Mouse (Mus musculus): Measurements from ENCODE around the gene Mfsd2b.

The Mfsd2b gene

DNA sequence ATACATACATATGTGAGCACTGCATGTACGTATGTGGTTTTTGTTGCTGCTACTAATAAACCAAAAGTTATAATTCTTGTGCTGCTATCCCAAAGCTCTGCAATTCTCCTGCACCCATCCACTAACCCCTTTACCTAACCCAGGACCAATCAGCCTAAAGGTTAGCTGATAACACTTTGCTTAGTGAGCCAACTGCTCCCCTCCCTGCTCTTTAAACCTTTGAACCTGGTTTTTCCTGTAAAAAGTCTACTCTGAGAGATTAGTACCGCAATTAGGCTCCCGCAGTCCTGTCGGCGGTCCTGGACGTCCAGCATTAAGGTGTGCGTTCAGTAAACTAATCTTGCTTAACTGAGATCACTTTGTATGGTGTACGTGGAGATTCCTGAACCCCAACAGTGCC, 1.5 kb upstream of the Mfsd2b start:
- DNase-seq (ENCODE audit: low read depth, low spot score): no peak

GRCm38 (mm10) chr12:4873531-4873930, 628 bp downstream of the Mfsd2b start:
- DNase-seq (ENCODE audit: low read depth, low spot score): no peak

DNA sequence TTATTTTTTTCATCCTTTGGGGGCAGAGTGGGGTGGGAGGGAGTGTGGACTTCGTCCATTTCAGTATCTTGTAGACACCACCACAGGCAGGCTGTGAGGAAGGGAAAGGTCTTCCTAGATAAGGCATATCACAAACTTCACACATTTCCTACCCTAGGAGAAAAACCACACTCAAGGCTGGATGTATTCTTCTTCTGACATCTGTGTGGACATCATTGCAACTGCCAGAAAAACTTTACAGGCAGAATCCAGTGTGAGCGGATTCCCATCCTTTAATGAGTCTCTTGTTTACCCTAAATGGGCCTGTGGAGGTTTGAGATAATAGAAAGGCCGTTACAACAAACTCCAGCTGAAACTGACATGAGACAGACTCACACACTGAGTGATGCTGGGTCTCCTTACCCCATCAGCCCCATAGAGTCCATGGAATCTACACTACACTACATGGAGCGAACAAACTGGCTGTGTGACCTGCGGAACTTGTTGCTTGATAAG, 1.1 kb downstream of the Mfsd2b start:
- DNase-seq (ENCODE audit: low read depth, low spot score): no peak

DNA sequence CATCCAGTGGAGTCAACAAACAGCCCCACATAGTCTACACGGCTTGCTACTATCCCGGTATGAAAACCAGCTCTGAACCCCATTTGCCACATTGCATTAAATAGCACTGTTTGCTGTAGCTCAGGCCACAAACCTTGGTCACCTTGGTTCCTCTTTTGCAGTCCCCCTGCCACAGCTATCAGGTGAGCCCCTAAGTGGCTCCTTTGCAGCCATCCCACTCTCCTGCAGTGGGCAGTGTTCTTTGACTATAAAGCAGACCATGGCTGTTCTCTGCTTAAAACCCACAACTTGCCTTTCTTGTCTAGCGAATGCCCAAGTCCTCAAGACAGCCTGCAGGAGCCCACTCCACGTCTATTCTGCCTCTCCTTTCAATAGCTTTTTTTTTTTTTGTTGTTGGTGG, 1.9 kb downstream of the Mfsd2b start:
- DNase-seq (ENCODE audit: low read depth, low spot score): no peak

DNA sequence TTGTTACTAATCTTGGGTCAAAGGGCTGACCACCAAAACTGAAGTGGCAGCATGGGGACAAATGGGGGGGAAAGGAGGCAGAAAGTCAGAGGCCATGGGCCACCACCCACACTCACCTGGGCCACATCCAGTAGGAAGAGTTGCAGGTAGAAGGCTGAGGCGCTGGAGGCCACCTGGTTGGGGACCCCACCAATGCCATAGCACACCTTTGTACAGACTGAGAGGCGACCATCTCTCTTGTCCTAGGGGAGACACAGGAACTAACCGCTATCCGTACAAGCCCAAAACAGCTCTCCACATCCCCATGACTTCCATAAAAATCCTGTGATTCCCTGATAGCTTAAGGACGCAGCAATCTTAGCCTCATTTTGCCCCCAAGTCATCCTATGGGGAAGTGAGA, 2.9 kb downstream of the Mfsd2b start:
- DNase-seq (ENCODE audit: low read depth, low spot score): no peak

GRCm38 (mm10) chr12:4868924-4869323, 5.2 kb downstream of the Mfsd2b start:
- DNase-seq (ENCODE audit: low read depth, low spot score): no peak

GRCm38 (mm10) chr12:4864338-4864690, 9.8 kb downstream of the Mfsd2b start:
- DNase-seq (ENCODE audit: low read depth, low spot score): no peak

- no peak for DNase-seq (ENCODE audit: low read depth, low spot score)
Measured at GRCm38 (mm10) chr12:4863654-4864337, 10.4 kb downstream of the Mfsd2b start.

- no peak for DNase-seq (ENCODE audit: low read depth, low spot score)
Measured at GRCm38 (mm10) chr12:4862672-4863071, 11.5 kb downstream of the Mfsd2b start.

- no peak for DNase-seq (ENCODE audit: low read depth, low spot score)
Measured at GRCm38 (mm10) chr12:4859241-4859914, 14.8 kb downstream of the Mfsd2b start.

- no peak for DNase-seq (ENCODE audit: low read depth, low spot score)
Measured at GRCm38 (mm10) chr12:4856834-4857233, 17.3 kb downstream of the Mfsd2b start.

DNA sequence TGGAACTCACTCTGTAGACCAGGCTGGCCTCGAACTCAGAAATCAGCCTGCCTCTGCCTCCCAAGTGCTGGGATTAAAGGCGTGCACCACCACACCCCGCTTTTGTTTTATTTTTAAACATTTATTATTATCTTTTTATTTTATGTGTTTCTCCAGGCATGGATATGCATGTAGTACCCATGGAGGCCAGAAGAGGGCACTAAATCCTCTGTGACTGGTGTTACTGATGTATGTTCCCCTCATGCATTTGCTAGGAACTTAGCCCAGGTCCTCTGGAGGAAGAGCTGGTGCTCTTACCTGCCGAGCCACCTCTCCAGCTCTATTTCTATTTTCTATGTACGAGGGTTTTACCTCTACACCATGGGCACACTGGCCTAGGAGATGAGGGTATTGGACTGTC, 18.0 kb downstream of the Mfsd2b start:
- no peak for DNase-seq (ENCODE audit: low read depth, low spot score)

GRCm38 (mm10) chr12:4843741-4844140, 30.4 kb downstream of the Mfsd2b start:
- no peak for DNase-seq (ENCODE audit: low read depth, low spot score)

GRCm38 (mm10) chr12:4842890-4843597, 31.1 kb downstream of the Mfsd2b start, which contains the start of gene Wdcp:
TSS of gene Wdcp (plus strand) at chr12:4843303.
- peak; percentile 75 for DNase-seq (ENCODE audit: low read depth, low spot score)

DNA sequence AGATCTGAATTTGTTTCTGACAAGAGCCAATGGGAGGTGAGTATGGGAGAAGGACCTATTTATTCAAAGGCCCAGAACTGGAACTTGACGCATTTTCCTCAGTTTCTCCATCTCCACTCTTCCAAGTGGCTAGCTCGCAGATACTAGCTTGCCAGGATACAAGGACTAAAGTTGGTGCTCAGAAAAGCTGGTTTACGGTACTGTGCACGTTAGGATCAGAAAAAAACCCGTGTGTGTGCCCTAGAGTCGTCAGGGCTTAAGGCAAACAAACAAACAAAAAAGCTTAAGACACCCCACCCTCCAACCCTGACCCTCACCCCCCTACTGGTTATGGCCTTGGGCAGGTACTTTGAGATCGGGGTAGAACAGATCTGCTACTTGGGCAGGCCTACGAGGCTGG, 31.7 kb downstream of the Mfsd2b start:
- DNase-seq (ENCODE audit: low read depth, low spot score): no peak

DNA sequence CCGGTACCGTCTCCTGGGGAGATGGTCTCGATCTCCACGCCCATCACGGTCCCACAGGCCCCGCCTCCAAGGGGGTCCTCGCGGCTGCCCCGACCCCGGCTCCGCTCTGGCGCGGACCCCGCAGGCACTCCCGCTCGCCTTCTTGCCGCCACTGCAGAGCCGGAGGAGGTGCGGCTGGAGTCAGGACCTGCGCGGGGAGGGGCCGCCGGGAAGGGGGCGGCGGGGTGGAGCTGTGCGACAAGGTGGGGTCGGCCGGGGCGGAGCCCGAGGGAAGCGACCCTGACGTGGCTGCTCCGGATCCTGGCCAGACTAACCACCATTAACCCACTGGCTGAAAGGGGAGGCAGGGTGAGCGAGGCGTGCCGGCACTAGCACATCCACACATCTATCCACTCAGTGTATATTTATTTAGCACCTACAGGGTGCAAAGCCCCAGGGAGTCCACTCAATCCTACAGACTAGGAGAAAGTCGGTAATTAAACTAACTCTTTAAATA, 32.7 kb downstream of the Mfsd2b start, which contains the start of gene Fkbp1b:
Gene Fkbp1b, minus strand, starts transcription at position 200 of the 496 bp plus-strand sequence.
- no peak for DNase-seq (ENCODE audit: low read depth, low spot score)

DNA sequence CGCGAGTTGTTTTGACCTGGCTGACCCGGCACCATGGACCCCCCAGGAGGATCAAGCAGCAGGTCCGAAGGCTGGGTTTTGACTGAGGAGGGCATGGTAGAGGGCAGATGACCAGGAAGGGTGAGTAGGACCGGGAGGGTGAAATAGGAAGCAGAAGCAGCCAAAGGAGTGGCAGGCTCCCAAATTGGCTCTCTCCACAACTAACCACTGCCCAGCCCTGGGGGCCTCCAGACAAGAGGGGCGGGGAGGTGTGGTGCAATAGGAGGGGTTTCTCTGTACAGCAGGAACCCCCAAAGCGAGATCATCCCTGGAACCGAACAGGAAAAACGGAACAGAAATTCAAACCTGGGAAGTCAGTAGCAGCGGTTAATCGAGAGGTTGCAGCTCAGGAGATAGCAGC, 33.4 kb downstream of the Mfsd2b start:
- DNase-seq (ENCODE audit: low read depth, low spot score): no peak

DNA sequence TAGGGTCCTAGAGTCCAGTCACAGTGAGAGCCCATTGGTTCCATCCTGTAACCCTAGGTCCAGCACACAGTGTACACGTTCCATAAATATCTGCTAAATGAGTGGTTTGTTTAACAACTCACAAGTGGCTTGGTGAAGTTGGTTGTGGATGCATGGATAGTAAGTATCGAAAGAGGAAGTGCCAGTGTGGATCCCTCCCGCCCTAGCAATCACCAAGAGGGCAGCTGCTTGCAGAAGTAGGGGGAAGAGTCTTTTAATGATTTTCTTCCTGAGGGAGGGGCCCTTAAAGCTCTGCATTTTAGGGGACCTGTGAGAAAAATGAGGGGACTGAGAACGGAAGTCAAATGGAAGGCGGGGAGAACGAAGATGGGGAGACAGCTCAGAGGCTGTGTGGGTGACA, 34.1 kb downstream of the Mfsd2b start:
- no peak for DNase-seq (ENCODE audit: low read depth, low spot score)

DNA sequence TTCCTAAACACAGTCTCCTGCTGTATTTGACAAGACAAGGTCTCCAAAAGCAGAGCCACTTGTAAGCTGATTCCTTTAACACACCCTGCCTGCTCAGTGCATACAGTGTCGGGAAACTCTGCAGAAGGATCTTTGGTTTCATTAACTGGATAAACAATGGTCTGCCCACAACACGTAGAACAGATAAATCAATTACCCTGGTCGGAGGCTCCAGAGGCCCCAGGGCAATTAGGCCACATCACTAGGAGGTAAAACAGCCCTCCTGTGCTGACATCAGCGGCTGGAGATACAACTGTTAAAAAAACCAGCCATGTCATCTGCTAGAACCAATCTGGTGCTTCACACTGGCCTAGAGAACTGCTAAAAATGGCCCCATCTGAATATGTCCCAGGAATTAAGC, 37.2 kb downstream of the Mfsd2b start:
- DNase-seq (ENCODE audit: low read depth, low spot score): no peak

DNA sequence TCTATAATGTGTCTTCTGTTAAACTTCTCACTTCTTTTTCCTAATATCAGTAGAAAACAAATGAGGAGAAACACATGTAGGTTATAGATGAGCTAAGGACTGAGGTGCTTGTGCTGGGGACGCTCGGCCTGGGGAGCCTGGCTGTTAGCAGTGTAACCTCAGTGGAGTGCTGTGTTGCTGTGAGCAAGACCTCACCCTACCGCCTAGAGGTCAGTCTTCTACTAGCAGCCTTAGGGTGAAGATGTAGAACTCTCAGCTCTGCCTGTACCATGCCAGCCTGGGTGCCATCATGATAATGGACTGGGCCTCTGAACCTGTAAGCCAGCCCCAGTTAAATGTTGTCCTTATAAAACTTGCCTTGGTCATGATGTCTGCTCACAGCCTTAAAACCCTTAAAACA, 46.9 kb downstream of the Mfsd2b start:
- DNase-seq (ENCODE audit: low read depth, low spot score): no peak

- peak; percentile 96 for DNase-seq (ENCODE audit: low read depth, low spot score)
Measured at GRCm38 (mm10) chr12:4817361-4818101, 56.6 kb downstream of the Mfsd2b start, which contains the start of gene Sf3b6. TSS of gene Sf3b6 (plus strand) at chr12:4817544.

Measured in retina, adult 2 months (tissue).